Mouse (Mus musculus) ES-E14 (cell line): ENCODE measurements around the gene Nlrp4a.

Source experiments
- CHD2 ChIP-seq: IDR thresholded peaks from 2 replicates; pipeline ENCODE4 v1.6.1; 2014; ENCODE audit warnings: mild to moderate bottlenecking, low read depth, low read length, inconsistent platforms
- HCFC1 ChIP-seq: IDR thresholded peaks from 2 replicates; pipeline ENCODE4 v1.6.1; 2012; ENCODE audit warnings: low read length, inconsistent platforms, borderline replicate concordance; ENCODE audit not compliant: insufficient read depth
- MAFK ChIP-seq: IDR thresholded peaks from 2 replicates; pipeline ENCODE4 v1.6.1; 2014; ENCODE audit warnings: mild to moderate bottlenecking, low read depth, low read length, inconsistent platforms; ENCODE audit not compliant: insufficient read depth
- ZC3H11A ChIP-seq: IDR thresholded peaks from 2 replicates; pipeline ENCODE4 v1.6.1; 2012; ENCODE audit warnings: low read depth, mild to moderate bottlenecking, inconsistent platforms, low read length, borderline replicate concordance
- ZNF384 ChIP-seq: IDR thresholded peaks from 2 replicates; pipeline ENCODE4 v1.6.1; 2012; ENCODE audit warnings: low read depth, low read length, inconsistent platforms

GRCm38 (mm10) chr7:26476690-26477089, 41.8 kb downstream of the Nlrp4a start:
- no peak for TF ChIP-seq ZNF384
- TF ChIP-seq HCFC1, result no peak
- no peak for TF ChIP-seq ZC3H11A
- TF ChIP-seq CHD2, result no peak
- no peak for TF ChIP-seq MAFK
